Comparison of ENCODE assay signal across 8 mouse cellular contexts in the genomic region with DNA sequence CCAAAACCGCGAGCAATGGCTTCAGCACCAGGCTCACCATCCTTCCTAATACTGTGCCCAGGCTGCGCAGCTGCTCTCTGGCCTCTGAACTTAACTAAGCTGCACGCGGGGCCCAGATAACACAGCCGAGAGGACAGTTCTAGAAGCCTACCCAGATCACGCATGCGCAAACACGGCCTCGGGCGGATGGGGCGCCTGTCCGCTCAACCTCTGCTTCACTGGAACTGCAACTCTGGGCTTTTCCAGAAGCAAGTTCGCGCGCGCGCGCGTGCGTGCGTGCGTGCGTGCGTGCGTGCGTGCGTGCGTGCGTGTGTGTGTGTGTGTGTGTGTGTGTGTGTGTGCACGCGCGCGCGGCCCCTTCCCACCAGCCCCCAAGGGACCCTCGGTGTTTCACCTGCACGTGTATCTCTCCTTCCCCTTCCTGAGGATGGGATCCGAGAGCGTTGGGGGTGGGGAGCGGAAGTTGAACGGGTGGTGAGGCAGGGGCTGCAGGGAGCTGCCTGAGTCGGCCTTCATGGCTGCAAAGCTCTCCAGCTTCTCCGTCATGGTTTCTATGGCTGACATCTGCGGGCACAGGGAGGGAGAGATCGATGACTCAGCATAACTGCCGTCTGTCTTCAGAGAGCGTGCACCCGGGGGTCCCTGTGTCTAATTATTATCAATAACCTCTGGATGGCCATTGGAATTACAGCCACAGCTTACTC. TPM values are rescaled to one million over a fixed set of nuclear protein-coding genes. Genes with fewer than 3 reads are reported as not detected.
DNase-seq lines count a peak whose midpoint lies in the region; ATAC-seq and TF ChIP-seq lines count a peak whose summit lies in the region.

No protein-coding gene starts in this region.

- peak overlapping the region; percentile 55; the same call in 1 of the 2 replicates for H3K9ac ChIP-seq in hindbrain, embryonic 13.5 days
- peak overlapping the region; percentile 32; the same call in 1 of the 2 replicates for H3K9ac ChIP-seq in lung, embryonic 14.5 days

- ATAC-seq in hindbrain, embryonic 13.5 days (ENCODE audit: low FRiP score): no peak
- ATAC-seq in lung, embryonic 14.5 days (ENCODE audit: insufficient read depth): peak; percentile 11; the same call in 1 of the 2 replicates

- H3K4me3 ChIP-seq in bone marrow, adult 2 months (replicated peaks; ENCODE audit: control insufficient read depth, low read depth, low read length): peak overlapping the region; percentile 31
- no peak overlapping the region; the same call in 1 of the 2 replicates for H3K4me3 ChIP-seq in embryonic fibroblast, embryonic 13.5 days (ENCODE audit: insufficient read depth, low read length)
- peak overlapping the region; percentile 18 for H3K4me3 ChIP-seq in hindbrain, embryonic 13.5 days
- H3K4me3 ChIP-seq in lung, embryonic 14.5 days (ENCODE audit: low read depth, low read length): peak overlapping the region; percentile 17; the same call in 1 of the 2 replicates

- 76% methylated on average over 48 of the region's 48 CpGs for WGBS in bone marrow, adult 2 months
- 62% methylated on average over 46 of the region's 48 CpGs for WGBS in hindbrain, embryonic 13.5 days
- WGBS in lung, embryonic 14.5 days: 59% methylated on average over 42 of the region's 48 CpGs

- no peaks in the 10 kb centered on the region for H3K36me3 ChIP-seq in hindbrain, embryonic 13.5 days
- H3K36me3 ChIP-seq in lung, embryonic 14.5 days (ENCODE audit: insufficient read depth): no peaks in the 10 kb centered on the region

- TF ChIP-seq POLR2A in bone marrow, adult 2 months (IDR thresholded peaks at IDR 0.05; ENCODE audit: borderline replicate concordance, control insufficient read depth, low read depth, low read length): no peak
- TF ChIP-seq POLR2A in embryonic fibroblast, embryonic 13.5 days (IDR thresholded peaks at IDR 0.05; ENCODE audit: low read depth, low read length): 0 out of 2 replicates have a peak, but pooled peaks have one; percentile 28

- H3K4me2 ChIP-seq in hindbrain, embryonic 13.5 days: peak overlapping the region; percentile 43
- peak overlapping the region; percentile 54 for H3K4me2 ChIP-seq in lung, embryonic 14.5 days

- no peaks in the 10 kb centered on the region for H3K4me1 ChIP-seq in bone marrow, adult 2 months (ENCODE audit: control insufficient read depth, insufficient read depth, low read length)
- no peaks in the 10 kb centered on the region for H3K4me1 ChIP-seq in embryonic fibroblast, embryonic 13.5 days (ENCODE audit: control insufficient read depth, insufficient read depth, low read length)
- peaks cover 58% of the 10 kb centered on the region for H3K4me1 ChIP-seq in hindbrain, embryonic 13.5 days (replicated peaks)
- peaks cover 5% of the 10 kb centered on the region; the same call in 1 of the 2 replicates for H3K4me1 ChIP-seq in lung, embryonic 14.5 days (ENCODE audit: insufficient read depth)

- no peak for TF ChIP-seq CTCF in bone marrow, adult 2 months (IDR thresholded peaks at IDR 0.05; ENCODE audit: control insufficient read depth, insufficient read depth, low read length)
- no peak for TF ChIP-seq CTCF in embryonic fibroblast, embryonic 13.5 days (IDR thresholded peaks at IDR 0.05; ENCODE audit: borderline replicate concordance, insufficient read depth, low read length)
- TF ChIP-seq CTCF in lung, embryonic 14.5 days (IDR thresholded peaks at IDR 0.05; ENCODE audit: low read depth): no peak

- peaks cover 76% of the 10 kb centered on the region for H3K27me3 ChIP-seq in hindbrain, embryonic 13.5 days
- no peaks in the 10 kb centered on the region for H3K27me3 ChIP-seq in lung, embryonic 14.5 days (ENCODE audit: insufficient read depth, low read length)

- H3K9me3 ChIP-seq in hindbrain, embryonic 13.5 days: no peaks in the 10 kb centered on the region
- no peaks in the 10 kb centered on the region for H3K9me3 ChIP-seq in lung, embryonic 14.5 days (ENCODE audit: low read depth, low read length)

- no peak overlapping the region for H3K27ac ChIP-seq in bone marrow, adult 2 months (ENCODE audit: control insufficient read depth, insufficient read depth, low read depth, low read length, poor library complexity)
- no peak overlapping the region for H3K27ac ChIP-seq in embryonic fibroblast, embryonic 13.5 days (ENCODE audit: insufficient read depth, low read length)
- H3K27ac ChIP-seq in hindbrain, embryonic 13.5 days: 0 out of 2 replicates have a peak overlapping the region, but pooled peaks have one; percentile 35
- H3K27ac ChIP-seq in lung, embryonic 14.5 days (ENCODE audit: low read depth): no peak overlapping the region

- peak; percentile 70 for DNase-seq in embryo, embryonic 10 days (ENCODE audit: low spot score)
- DNase-seq in embryo, embryonic 10.5 days (ENCODE audit: low spot score): no peak
- DNase-seq in lung, embryonic 14.5 days: peak; percentile 83
- peak; percentile 51 for DNase-seq in skeletal muscle tissue, adult 2 months (ENCODE audit: low read depth, low spot score)
- DNase-seq in layer of hippocampus, adult 18-20 months (ENCODE audit: low spot score in 2 of 2): no peak

RNA-seq across cellular contexts. Expression of a gene that starts 1.1 kb away (rescaled TPM):
- not detected in 2 replicates for polyA plus RNA-seq in bone marrow, adult 2 months (2011; ENCODE audit: insufficient read depth, insufficient read length, low replicate concordance, missing spikeins)
- not detected in 2 replicates for polyA plus RNA-seq in embryonic fibroblast, embryonic 13.5 days (2011; ENCODE audit: insufficient read length, low read depth, missing spikeins)
- polyA plus RNA-seq in hindbrain, embryonic 13.5 days (2015; fragmentation: Nextera tagmentation; extraction: Ambion mirVana): not detected in 2 replicates
- polyA plus RNA-seq in lung, embryonic 14.5 days (2014; fragmentation: Nextera tagmentation; extraction: Ambion mirVana): not detected in 2 replicates
- total RNA-seq in layer of hippocampus, adult 18-20 months (2021): under 1 TPM in 1 of 2 experiments, not detected in 1; 0.53 TPM

RNA-seq across cellular contexts. Expression of a gene that starts 33.4 kb away (rescaled TPM):
- 1.7 TPM in 1 of 2 replicates, not detected in the other for polyA plus RNA-seq in bone marrow, adult 2 months (2011; ENCODE audit: insufficient read depth, insufficient read length, low replicate concordance, missing spikeins)
- polyA plus RNA-seq in embryonic fibroblast, embryonic 13.5 days (2011; ENCODE audit: insufficient read length, low read depth, missing spikeins): 0.32 TPM in 1 of 2 replicates, not detected in the other
- polyA plus RNA-seq in hindbrain, embryonic 13.5 days (2015; fragmentation: Nextera tagmentation; extraction: Ambion mirVana): 0.88 and 1.2 TPM in 2 replicates
- 15.4 and 16.2 TPM in 2 replicates for polyA plus RNA-seq in lung, embryonic 14.5 days (2014; fragmentation: Nextera tagmentation; extraction: Ambion mirVana)
- total RNA-seq in layer of hippocampus, adult 18-20 months (2021): under 1 TPM; 0.57 to 0.71 TPM

Comparison
In these comparisons a context has a peak if more than half of its experiments do, and no peak if none do; other contexts are left out.
1. DNase-seq: peak in embryo, embryonic 10 days (single experiment), lung, embryonic 14.5 days (single experiment) and skeletal muscle tissue, adult 2 months (single experiment); none in embryo, embryonic 10.5 days (single experiment) and layer of hippocampus, adult 18-20 months (0 of 2).